Mouse (Mus musculus): ENCODE measurements around the gene Tspan14. TPM values are rescaled to one million over a fixed set of nuclear protein-coding genes. Genes with fewer than 3 reads are reported as not detected.
A peak's percentile ranks its signal among the peaks of the same experiment; 100 is the strongest.

Gene Tspan14
- total and polyA plus RNA-seq, 3 experiments: 10.3 to 32.3 (median 23.4) TPM

DNA sequence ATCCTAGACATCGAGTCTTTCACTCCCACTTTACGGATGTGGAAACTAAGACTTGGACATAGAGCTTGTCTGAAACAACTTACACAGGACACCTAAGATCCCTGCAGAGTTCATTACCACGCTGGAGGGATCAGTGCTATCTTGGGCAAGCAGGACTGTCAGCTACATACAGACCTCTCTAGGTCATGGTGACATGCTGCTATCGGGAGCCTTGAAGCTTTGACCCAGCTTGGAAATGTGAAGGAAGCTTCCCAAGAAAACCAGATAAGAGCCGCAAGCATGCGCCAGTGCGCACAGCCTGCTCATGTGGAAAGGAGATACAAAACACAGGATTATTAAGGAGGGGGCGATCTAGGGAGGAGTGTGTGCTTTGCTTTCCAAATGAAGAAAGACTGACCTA, 50.8 kb downstream of the Tspan14 start:
- DNase-seq (ENCODE audit: low spot score) (no peak), ATAC-seq (ENCODE audit: extremely low read depth, insufficient number of reproducible peaks, low FRiP score, poor library complexity, severe bottlenecking) (no peak)
- H3K9me3 ChIP-seq (replicated peaks): no peaks in the 10 kb centered on the region
- TF ChIP-seq CTCF (IDR thresholded peaks at IDR 0.05; ENCODE audit: low read depth, low read length): no peak
- no peak for TF ChIP-seq POLR2AphosphoS5 (IDR thresholded peaks at IDR 0.05; ENCODE audit: insufficient replicate concordance, low read depth, low read length)
- TF ChIP-seq TAL1 (conservative IDR thresholded peaks at IDR 0.05; ENCODE audit: low read depth, low read length): no peak
- no peak for TF ChIP-seq GATA2 (IDR thresholded peaks at IDR 0.05; ENCODE audit: borderline replicate concordance, low read depth, low read length)
- peaks cover 93% of the 10 kb centered on the region for H3K36me3 ChIP-seq (replicated peaks)
- no peak overlapping the region for H3K4me3 ChIP-seq (ENCODE audit: low read depth, low read length)
- H3K4me1 ChIP-seq (ENCODE audit: insufficient read depth, low read depth, low read length): peaks cover 39% of the 10 kb centered on the region
- H3K27me3 ChIP-seq (ENCODE audit: insufficient read depth, low read length): no peaks in the 10 kb centered on the region

DNA sequence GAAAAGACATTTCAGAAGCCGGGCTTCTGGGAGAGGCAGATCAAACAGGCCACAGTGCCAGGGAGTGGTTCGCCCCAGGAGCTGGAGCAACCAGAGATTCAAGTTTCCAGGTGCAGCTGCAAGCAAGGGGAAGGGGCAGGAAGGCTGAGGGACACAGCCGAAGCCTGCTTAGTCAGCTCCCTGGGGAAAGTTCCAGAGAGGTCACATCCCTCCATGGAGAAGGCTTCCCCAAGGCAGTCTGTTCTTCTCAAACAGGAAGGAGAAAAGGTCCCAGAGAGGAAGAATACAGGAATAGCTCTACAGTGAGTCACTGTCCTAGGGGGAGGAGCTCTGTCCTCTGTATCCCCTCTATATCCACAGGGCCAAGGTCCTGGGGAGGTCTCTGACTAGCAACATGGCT, 51.9 kb downstream of the Tspan14 start:
- H3K4me3 ChIP-seq (ENCODE audit: low read depth, low read length): no peak overlapping the region
- H3K27me3 ChIP-seq (ENCODE audit: insufficient read depth, low read length): no peaks in the 10 kb centered on the region
- peaks cover 27% of the 10 kb centered on the region for H3K4me1 ChIP-seq (ENCODE audit: insufficient read depth, low read depth, low read length)
- DNase-seq (ENCODE audit: low spot score) (no peak), ATAC-seq (ENCODE audit: extremely low read depth, insufficient number of reproducible peaks, low FRiP score, poor library complexity, severe bottlenecking) (no peak)
- no peaks in the 10 kb centered on the region for H3K9me3 ChIP-seq (replicated peaks)
- H3K36me3 ChIP-seq (replicated peaks): peaks cover 93% of the 10 kb centered on the region
- no peak for TF ChIP-seq POLR2AphosphoS5 (IDR thresholded peaks at IDR 0.05; ENCODE audit: insufficient replicate concordance, low read depth, low read length)
- no peak for TF ChIP-seq CTCF (IDR thresholded peaks at IDR 0.05; ENCODE audit: low read depth, low read length)
- no peak for TF ChIP-seq GATA1 (IDR thresholded peaks at IDR 0.05; ENCODE audit: borderline replicate concordance, low read length)
- no peak for TF ChIP-seq GATA2 (IDR thresholded peaks at IDR 0.05; ENCODE audit: borderline replicate concordance, low read depth, low read length)
- TF ChIP-seq TAL1 (conservative IDR thresholded peaks at IDR 0.05; ENCODE audit: low read depth, low read length): no peak

DNA sequence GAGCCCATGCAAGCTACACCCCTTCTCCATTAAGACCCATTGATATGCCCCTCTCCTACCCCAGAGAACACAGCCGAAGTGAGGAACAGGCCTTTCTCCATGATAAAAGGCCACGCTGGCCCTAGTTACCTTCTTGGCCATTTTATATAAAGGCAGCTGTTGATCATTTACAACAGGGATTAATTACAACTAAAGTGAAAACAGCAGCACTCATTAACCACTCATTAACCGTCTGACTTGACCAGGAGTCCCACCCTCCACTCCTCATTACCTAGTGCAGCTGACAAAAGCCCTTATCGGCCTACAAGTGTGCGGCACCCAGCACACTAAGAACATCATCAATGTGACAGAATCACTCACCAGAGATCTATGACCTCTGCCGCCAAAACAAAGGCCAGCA, 52.9 kb downstream of the Tspan14 start:
- TF ChIP-seq TAL1 (conservative IDR thresholded peaks at IDR 0.05; ENCODE audit: low read depth, low read length) (no peak), POLR2AphosphoS5 (IDR thresholded peaks at IDR 0.05; ENCODE audit: insufficient replicate concordance, low read depth, low read length) (no peak), GATA2 (IDR thresholded peaks at IDR 0.05; ENCODE audit: borderline replicate concordance, low read depth, low read length) (no peak), GATA1 (IDR thresholded peaks at IDR 0.05; ENCODE audit: borderline replicate concordance, low read length) (no peak)
- no peak overlapping the region for H3K4me3 ChIP-seq (ENCODE audit: low read depth, low read length)
- H3K27me3 ChIP-seq (ENCODE audit: insufficient read depth, low read length): no peaks in the 10 kb centered on the region
- peaks cover 93% of the 10 kb centered on the region for H3K36me3 ChIP-seq (replicated peaks)
- ATAC-seq (ENCODE audit: extremely low read depth, insufficient number of reproducible peaks, low FRiP score, poor library complexity, severe bottlenecking) (no peak), DNase-seq (ENCODE audit: low spot score) (no peak)
- H3K4me1 ChIP-seq (ENCODE audit: insufficient read depth, low read depth, low read length): peaks cover 17% of the 10 kb centered on the region
- no peaks in the 10 kb centered on the region for H3K9me3 ChIP-seq (replicated peaks)

DNA sequence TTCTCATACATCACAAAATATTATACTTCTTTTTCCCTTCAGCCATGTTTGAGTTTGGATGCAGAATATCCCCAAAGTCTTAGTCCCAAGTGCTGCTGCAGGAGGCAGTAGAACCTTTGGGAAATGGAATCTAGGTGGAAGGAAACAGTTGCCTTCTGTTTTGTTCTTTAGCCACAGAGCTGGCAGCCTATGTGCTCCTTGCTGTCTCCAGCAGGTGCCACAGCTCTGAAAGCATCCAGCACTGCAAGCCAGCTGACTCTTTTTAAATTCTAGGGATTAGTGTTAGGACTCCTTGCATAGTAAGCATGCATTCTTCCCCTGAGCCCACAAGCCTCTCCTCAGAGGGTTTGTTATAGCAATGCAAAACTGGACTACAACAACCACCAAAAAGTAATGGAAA, 55.1 kb downstream of the Tspan14 start:
- Histone ChIP-seq H3K27me3 (ENCODE audit: insufficient read depth, low read length) (no peaks in the 10 kb centered on the region), H3K4me3 (ENCODE audit: low read depth, low read length) (no peak overlapping the region), H3K36me3 (replicated peaks) (peaks cover 94% of the 10 kb centered on the region), H3K9me3 (replicated peaks) (no peaks in the 10 kb centered on the region), H3K4me1 (ENCODE audit: insufficient read depth, low read depth, low read length) (peaks cover 5% of the 10 kb centered on the region)
- DNase-seq (ENCODE audit: low spot score) (no peak), ATAC-seq (ENCODE audit: extremely low read depth, insufficient number of reproducible peaks, low FRiP score, poor library complexity, severe bottlenecking) (no peak)
- TF ChIP-seq POLR2AphosphoS5 (IDR thresholded peaks at IDR 0.05; ENCODE audit: insufficient replicate concordance, low read depth, low read length) (no peak), GATA1 (IDR thresholded peaks at IDR 0.05; ENCODE audit: borderline replicate concordance, low read length) (no peak), GATA2 (IDR thresholded peaks at IDR 0.05; ENCODE audit: borderline replicate concordance, low read depth, low read length) (no peak), TAL1 (conservative IDR thresholded peaks at IDR 0.05; ENCODE audit: low read depth, low read length) (no peak), CTCF (IDR thresholded peaks at IDR 0.05; ENCODE audit: low read depth, low read length) (no peak)

DNA sequence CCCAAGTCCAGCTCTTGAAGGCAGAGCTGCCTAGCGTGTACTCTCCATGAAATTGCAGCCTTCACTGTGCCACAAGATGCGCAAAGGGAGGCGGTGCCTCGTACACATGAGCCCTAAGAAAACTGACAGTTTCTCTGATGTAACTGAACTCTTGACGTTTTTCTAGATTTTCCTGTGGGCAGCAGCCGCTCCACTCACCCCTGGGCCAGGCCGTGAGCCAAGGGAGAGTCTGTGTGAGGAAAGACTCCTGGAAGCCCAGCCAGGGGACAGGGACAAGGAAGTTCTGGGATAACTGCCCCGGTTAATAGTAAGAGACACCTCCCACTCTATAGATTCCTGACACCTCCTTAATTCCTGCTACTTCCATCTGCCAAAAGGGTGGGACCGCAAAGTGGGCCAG, 57.8 kb downstream of the Tspan14 start:
- peaks cover 23% of the 10 kb centered on the region for H3K4me1 ChIP-seq (ENCODE audit: insufficient read depth, low read depth, low read length)
- H3K4me3 ChIP-seq (ENCODE audit: low read depth, low read length): no peak overlapping the region
- H3K36me3 ChIP-seq (replicated peaks): peaks cover 92% of the 10 kb centered on the region
- TF ChIP-seq GATA1 (IDR thresholded peaks at IDR 0.05; ENCODE audit: borderline replicate concordance, low read length) (no peak), CTCF (IDR thresholded peaks at IDR 0.05; ENCODE audit: low read depth, low read length) (no peak), GATA2 (IDR thresholded peaks at IDR 0.05; ENCODE audit: borderline replicate concordance, low read depth, low read length) (no peak), POLR2AphosphoS5 (IDR thresholded peaks at IDR 0.05; ENCODE audit: insufficient replicate concordance, low read depth, low read length) (no peak), TAL1 (conservative IDR thresholded peaks at IDR 0.05; ENCODE audit: low read depth, low read length) (no peak)
- no peak for ATAC-seq (ENCODE audit: extremely low read depth, insufficient number of reproducible peaks, low FRiP score, poor library complexity, severe bottlenecking)
- no peak for DNase-seq (ENCODE audit: low spot score)
- H3K9me3 ChIP-seq (replicated peaks): no peaks in the 10 kb centered on the region
- no peaks in the 10 kb centered on the region for H3K27me3 ChIP-seq (ENCODE audit: insufficient read depth, low read length)

DNA sequence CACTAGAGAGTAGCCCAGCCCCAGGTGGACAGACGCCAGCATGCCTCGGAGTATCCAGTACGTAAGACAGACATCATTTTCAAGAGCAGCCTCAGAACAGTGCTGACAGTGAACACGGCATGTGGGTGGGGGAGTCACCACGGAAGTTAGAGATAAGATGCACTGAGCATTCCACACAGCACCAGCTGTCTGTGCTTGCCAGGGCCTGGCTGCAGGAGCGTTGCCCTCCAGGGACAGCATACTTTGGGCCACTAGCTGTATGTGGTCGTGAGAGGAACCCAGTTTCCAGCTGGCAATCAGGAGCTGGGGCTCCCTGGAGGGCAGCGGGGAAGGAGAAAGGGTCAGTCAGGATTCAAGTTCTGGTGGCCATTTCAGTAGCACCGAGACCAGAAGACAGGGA, 59.8 kb downstream of the Tspan14 start:
- Histone ChIP-seq H3K4me1 (ENCODE audit: insufficient read depth, low read depth, low read length) (peaks cover 27% of the 10 kb centered on the region), H3K36me3 (replicated peaks) (peaks cover 90% of the 10 kb centered on the region), H3K4me3 (ENCODE audit: low read depth, low read length) (0 out of 2 replicates have a peak overlapping the region, but pooled peaks have one; percentile 2)

More for the DNA sequence above, 59.8 kb downstream of the Tspan14 start:
- TF ChIP-seq POLR2AphosphoS5 (IDR thresholded peaks at IDR 0.05; ENCODE audit: insufficient replicate concordance, low read depth, low read length) (no peak), GATA1 (IDR thresholded peaks at IDR 0.05; ENCODE audit: borderline replicate concordance, low read length) (no peak), GATA2 (IDR thresholded peaks at IDR 0.05; ENCODE audit: borderline replicate concordance, low read depth, low read length) (no peak), TAL1 (conservative IDR thresholded peaks at IDR 0.05; ENCODE audit: low read depth, low read length) (no peak)
- ATAC-seq (ENCODE audit: extremely low read depth, insufficient number of reproducible peaks, low FRiP score, poor library complexity, severe bottlenecking) (no peak), DNase-seq (ENCODE audit: low spot score) (no peak)
- Histone ChIP-seq H3K9me3 (replicated peaks) (no peaks in the 10 kb centered on the region), H3K27me3 (ENCODE audit: insufficient read depth, low read length) (no peaks in the 10 kb centered on the region)
